Mouse (Mus musculus) myocyte (in vitro differentiated cells): ENCODE measurements around the gene Ubqln1. TPM values are rescaled to one million over a fixed set of nuclear protein-coding genes. Genes with fewer than 3 reads are reported as not detected.
A peak's percentile ranks its signal among the peaks of the same experiment; 100 is the strongest.

Source experiments
- H3K27me3 ChIP-seq: one replicate; pipeline ENCODE4 v1.6.1; 2011; ENCODE audit not compliant: control insufficient read depth, insufficient read depth, insufficient read length
- H3K36me3 ChIP-seq: one replicate; pipeline ENCODE4 v1.6.1; 2011; ENCODE audit not compliant: control insufficient read depth, insufficient read depth
- H3K4me2 ChIP-seq: one replicate; pipeline ENCODE4 v1.6.1; 2011; ENCODE audit warnings: low read depth, control low read depth
- H3K4me3 ChIP-seq: one replicate; pipeline ENCODE4 v1.5.1; 2011; ENCODE audit warnings: mild to moderate bottlenecking, control low read depth, moderate library complexity
- H3K79me2 ChIP-seq: one replicate; pipeline ENCODE4 v1.6.1; 2011; ENCODE audit not compliant: control insufficient read depth, insufficient read depth
- H3ac ChIP-seq: one replicate; pipeline ENCODE4 v1.6.1; 2011; ENCODE audit not compliant: control insufficient read depth, insufficient read length
- CEBPB ChIP-seq: IDR thresholded peaks from 2 replicates; pipeline ENCODE4 v1.6.1; 2011; ENCODE audit warnings: mild to moderate bottlenecking, moderate library complexity; ENCODE audit not compliant: poor library complexity, insufficient read depth, severe bottlenecking
- E2F4 ChIP-seq: IDR thresholded peaks from one replicate; pipeline ENCODE4 v1.6.1; 2011; ENCODE audit warnings: mild to moderate bottlenecking, control low read depth, moderate library complexity; ENCODE audit not compliant: insufficient read depth
- MAX ChIP-seq: IDR thresholded peaks from one replicate; pipeline ENCODE4 v1.6.1; 2011; ENCODE audit warnings: low read depth, mild to moderate bottlenecking, control low read depth
- MYOD1 ChIP-seq, 3 experiments: IDR thresholded peaks; one replicate each; pipeline ENCODE4 v1.6.1; 2011; ENCODE audit warnings: control low read depth in 2 of 3, low read depth in 2 of 3, mild to moderate bottlenecking in 2 of 3, moderate library complexity in 1 of 3; ENCODE audit not compliant: insufficient read length in 2 of 3, control insufficient read depth in 1 of 3
- MYOG ChIP-seq, 3 experiments: IDR thresholded peaks; one replicate each; pipeline ENCODE4 v1.6.1; 2011; ENCODE audit warnings: control low read depth in 2 of 3, low read depth in 2 of 3, mild to moderate bottlenecking in 2 of 3; ENCODE audit not compliant: insufficient read length in 2 of 3, control insufficient read depth in 1 of 3, insufficient read depth in 1 of 3
- POLR2A ChIP-seq: IDR thresholded peaks from one replicate; pipeline ENCODE4 v1.6.1; 2011; ENCODE audit warnings: low read depth, mild to moderate bottlenecking, control low read depth, moderate library complexity; ENCODE audit not compliant: insufficient read length
- POLR2AphosphoS2 ChIP-seq: IDR thresholded peaks from one replicate; pipeline ENCODE4 v1.6.1; 2011; ENCODE audit warnings: low read depth, control low read depth; ENCODE audit not compliant: insufficient read length
- REST ChIP-seq: IDR thresholded peaks from one replicate; pipeline ENCODE4 v1.6.1; 2011; ENCODE audit warnings: mild to moderate bottlenecking, control low read depth, moderate library complexity; ENCODE audit not compliant: insufficient read depth, insufficient read length
- SRF ChIP-seq: IDR thresholded peaks from one replicate; pipeline ENCODE4 v1.6.1; 2011; ENCODE audit warnings: low read depth; ENCODE audit not compliant: control insufficient read depth, insufficient read length
- TCF12 ChIP-seq: IDR thresholded peaks from one replicate; pipeline ENCODE4 v1.6.1; 2011; ENCODE audit warnings: mild to moderate bottlenecking, control low read depth; ENCODE audit not compliant: poor library complexity, insufficient read depth, severe bottlenecking
- TCF3 ChIP-seq: IDR thresholded peaks from one replicate; pipeline ENCODE4 v1.6.1; 2011; ENCODE audit warnings: low read depth, control low read depth; ENCODE audit not compliant: insufficient read length
- USF1 ChIP-seq: IDR thresholded peaks from one replicate; pipeline ENCODE4 v1.6.1; 2011; ENCODE audit warnings: low read depth, mild to moderate bottlenecking, control low read depth, moderate library complexity
- polyA plus RNA-seq: library from polyadenylated mRNA; unstranded; fragments of >200 nt; fragmentation: generic; extraction: Trizol; gene quantifications from one replicate; pipeline ENCODE4 v1.2.1, GENCODE M21; 2012; ENCODE audit warnings: missing spikeins

Ubqln1 gene
- polyA plus RNA-seq, 1 experiment, result 58.2 TPM

DNA sequence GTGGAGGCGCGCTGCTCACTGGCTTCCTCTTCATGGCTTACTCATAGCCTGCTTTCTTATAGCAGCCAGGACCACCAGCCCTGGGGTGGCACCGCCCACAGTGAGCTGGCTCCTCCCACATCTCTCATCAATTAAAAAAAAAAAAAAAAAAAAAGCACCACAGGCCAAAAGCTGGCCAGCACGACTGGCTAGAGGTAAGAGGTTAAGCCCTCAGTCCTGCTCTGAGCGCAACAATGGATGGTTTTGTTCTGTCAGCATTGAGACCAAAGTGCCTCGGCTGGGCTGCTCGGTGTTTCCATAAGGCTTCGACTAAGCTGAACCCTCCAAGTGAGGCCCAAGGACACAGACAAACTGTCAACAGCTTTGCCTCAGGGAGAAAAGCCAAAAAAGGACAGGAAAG, 10.2 kb upstream of the Ubqln1 start:
- TF ChIP-seq REST, result no peak
- TF ChIP-seq MYOD1 (IDR thresholded peaks at IDR 0.05; ENCODE audit: control insufficient read depth in 1 of 3, insufficient read length in 2 of 3, low read depth in 2 of 3), result no peak
- TF ChIP-seq USF1, result no peak
- TF ChIP-seq POLR2A, result no peak
- TF ChIP-seq TCF3, result no peak
- TF ChIP-seq POLR2AphosphoS2, result no peak
- TF ChIP-seq E2F4, result no peak
- TF ChIP-seq MAX, result no peak
- TF ChIP-seq CEBPB, result no peak
- TF ChIP-seq TCF12, result no peak
- TF ChIP-seq SRF, result no peak
- TF ChIP-seq MYOG (IDR thresholded peaks at IDR 0.05; ENCODE audit: control insufficient read depth in 1 of 3, insufficient read depth in 1 of 3, insufficient read length in 2 of 3, low read depth in 2 of 3), result no peak
- Histone ChIP-seq H3K36me3 (no peaks in the 10 kb centered on the region), H3ac (no peak overlapping the region), H3K79me2 (no peaks in the 10 kb centered on the region), H3K4me2 (no peak overlapping the region), H3K4me3 (no peak overlapping the region), H3K27me3 (no peaks in the 10 kb centered on the region)

DNA sequence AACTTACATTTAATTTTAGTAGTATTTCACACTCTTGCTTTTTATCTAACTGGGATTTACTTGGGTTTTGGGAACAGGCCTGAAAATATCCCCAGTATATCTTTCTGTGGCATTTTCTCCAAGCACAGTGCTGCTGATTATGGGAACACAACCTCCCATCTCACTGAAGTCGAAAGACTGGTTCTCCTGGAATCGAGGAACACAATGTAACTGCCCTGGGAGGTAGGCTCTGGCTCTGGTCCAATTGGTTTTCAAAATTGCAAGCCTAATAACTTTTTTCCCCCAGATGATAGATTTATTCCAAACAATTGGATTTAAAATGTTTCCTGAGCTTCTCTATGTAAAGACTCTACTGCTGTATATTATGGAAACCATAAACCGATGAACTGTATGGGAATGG, 4.8 kb upstream of the Ubqln1 start:
- TF ChIP-seq TCF12, result no peak
- TF ChIP-seq E2F4, result no peak
- no peak for TF ChIP-seq MYOG (IDR thresholded peaks at IDR 0.05; ENCODE audit: control insufficient read depth in 1 of 3, insufficient read depth in 1 of 3, insufficient read length in 2 of 3, low read depth in 2 of 3)
- no peak for TF ChIP-seq USF1
- TF ChIP-seq MAX, result no peak
- TF ChIP-seq CEBPB, result no peak
- TF ChIP-seq POLR2AphosphoS2, result no peak
- no peak for TF ChIP-seq MYOD1 (IDR thresholded peaks at IDR 0.05; ENCODE audit: control insufficient read depth in 1 of 3, insufficient read length in 2 of 3, low read depth in 2 of 3)
- no peak for TF ChIP-seq REST
- no peak for TF ChIP-seq TCF3
- TF ChIP-seq SRF, result no peak
- TF ChIP-seq POLR2A, result no peak
- Histone ChIP-seq H3K36me3 (no peaks in the 10 kb centered on the region), H3K4me3 (no peak overlapping the region), H3ac (no peak overlapping the region), H3K79me2 (peaks cover 1% of the 10 kb centered on the region), H3K4me2 (no peak overlapping the region), H3K27me3 (no peaks in the 10 kb centered on the region)

DNA sequence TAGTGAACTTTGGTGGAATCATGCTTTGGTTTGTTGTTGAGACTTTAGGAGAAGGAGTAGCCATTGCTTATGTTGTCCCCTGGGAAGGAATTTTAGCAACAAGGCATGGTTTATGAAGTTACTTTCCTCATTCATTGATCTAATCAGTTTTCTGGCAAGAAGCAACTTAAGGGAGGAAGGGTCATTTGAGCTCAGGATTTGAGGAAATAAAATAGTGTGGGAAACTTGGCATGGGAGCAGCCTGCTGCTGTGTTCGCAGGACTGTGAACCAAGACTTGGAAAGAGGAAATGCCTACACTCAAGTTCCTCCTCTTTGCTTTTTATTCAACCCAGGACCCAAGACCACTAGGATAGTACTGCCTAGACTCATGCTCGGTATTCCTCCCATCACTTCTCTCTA, 2.1 kb upstream of the Ubqln1 start:
- Histone ChIP-seq H3K79me2 (peaks cover 28% of the 10 kb centered on the region), H3ac (no peak overlapping the region), H3K4me3 (no peak overlapping the region), H3K27me3 (no peaks in the 10 kb centered on the region), H3K4me2 (no peak overlapping the region), H3K36me3 (no peaks in the 10 kb centered on the region)
- TF ChIP-seq USF1 (no peak), TCF3 (no peak), E2F4 (no peak), SRF (no peak), TCF12 (no peak), MYOG (IDR thresholded peaks at IDR 0.05; ENCODE audit: control insufficient read depth in 1 of 3, insufficient read depth in 1 of 3, insufficient read length in 2 of 3, low read depth in 2 of 3) (no peak), REST (no peak), MAX (no peak), CEBPB (no peak)

DNA sequence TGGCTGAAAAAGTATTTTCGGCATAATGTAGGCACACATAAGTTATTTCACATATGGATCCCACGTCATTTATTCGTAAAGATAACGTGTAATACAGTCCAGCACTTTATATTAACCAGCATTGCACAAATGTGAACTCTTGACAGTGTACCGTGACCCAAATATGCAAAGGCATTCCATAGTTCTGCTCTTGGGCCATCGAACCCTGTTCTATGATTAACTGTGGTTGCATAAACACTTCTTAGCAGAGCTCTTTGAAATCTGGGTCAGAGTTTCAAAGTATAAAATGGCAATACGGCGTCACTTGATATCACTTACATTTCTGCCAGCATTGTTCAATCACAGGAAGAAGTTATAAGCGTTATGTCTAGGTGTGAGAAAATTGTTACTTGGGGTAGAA, 942 bp upstream of the Ubqln1 start:
- H3K4me2 ChIP-seq, result peak overlapping the region; percentile 94
- no peaks in the 10 kb centered on the region for H3K36me3 ChIP-seq
- H3K4me3 ChIP-seq, result peak overlapping the region; percentile 76
- no peak for TF ChIP-seq MYOG (IDR thresholded peaks at IDR 0.05; ENCODE audit: control insufficient read depth in 1 of 3, insufficient read depth in 1 of 3, insufficient read length in 2 of 3, low read depth in 2 of 3)
- TF ChIP-seq POLR2A, result no peak
- no peak for TF ChIP-seq SRF
- no peak for TF ChIP-seq MAX
- no peak for TF ChIP-seq TCF3
- TF ChIP-seq TCF12, result no peak
- no peak for TF ChIP-seq MYOD1 (IDR thresholded peaks at IDR 0.05; ENCODE audit: control insufficient read depth in 1 of 3, insufficient read length in 2 of 3, low read depth in 2 of 3)
- peaks cover 39% of the 10 kb centered on the region for H3K79me2 ChIP-seq
- no peak overlapping the region for H3ac ChIP-seq
- H3K27me3 ChIP-seq, result no peaks in the 10 kb centered on the region

DNA sequence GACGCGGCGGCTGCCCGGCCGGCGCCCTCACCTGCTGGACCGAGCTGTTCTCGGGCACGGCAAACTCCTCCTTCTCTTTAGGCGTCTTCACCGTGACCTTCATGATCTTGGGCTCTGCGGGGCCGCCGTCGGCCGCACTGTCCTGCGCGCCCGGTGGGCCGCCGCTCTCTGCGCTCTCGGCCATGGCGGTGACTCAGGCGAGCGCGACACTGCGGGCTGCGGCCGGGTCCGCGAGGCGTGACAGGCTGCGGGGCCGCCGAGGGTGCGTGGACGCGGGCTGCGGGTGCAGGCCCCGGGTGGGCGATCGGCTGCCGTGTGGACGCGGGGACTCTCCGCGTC, 231 bp downstream of the Ubqln1 start:
- no peaks in the 10 kb centered on the region for H3K27me3 ChIP-seq
- H3K36me3 ChIP-seq, result no peaks in the 10 kb centered on the region
- H3K4me2 ChIP-seq, result no peak overlapping the region
- H3K79me2 ChIP-seq, result peaks cover 51% of the 10 kb centered on the region
- TF ChIP-seq MYOG (IDR thresholded peaks at IDR 0.05; ENCODE audit: control insufficient read depth in 1 of 3, insufficient read depth in 1 of 3, insufficient read length in 2 of 3, low read depth in 2 of 3) (peak in 1 of 3 experiments; percentile 1), USF1 (no peak), REST (no peak), TCF12 (no peak), SRF (no peak), MYOD1 (IDR thresholded peaks at IDR 0.05; ENCODE audit: control insufficient read depth in 1 of 3, insufficient read length in 2 of 3, low read depth in 2 of 3) (peak in 2 of 3 experiments; percentile 4 to 46), TCF3 (peak; percentile 42), POLR2AphosphoS2 (no peak), CEBPB (no peak), POLR2A (no peak), MAX (no peak), E2F4 (no peak)
- H3K4me3 ChIP-seq, result peak overlapping the region; percentile 76
- H3ac ChIP-seq, result peak overlapping the region; percentile 92
